Mouse (Mus musculus) myocyte (in vitro differentiated cells): ENCODE results near the gene Tmigd3. TPM values are rescaled to one million over a fixed set of nuclear protein-coding genes. Genes with fewer than 3 reads are reported as not detected.

ENCODE experiments used
- H3K27me3 ChIP-seq: one replicate; pipeline ENCODE4 v1.6.1; 2011; ENCODE audit not compliant: control insufficient read depth, insufficient read depth, insufficient read length
- H3K36me3 ChIP-seq: one replicate; pipeline ENCODE4 v1.6.1; 2011; ENCODE audit not compliant: control insufficient read depth, insufficient read depth
- H3K4me2 ChIP-seq: one replicate; pipeline ENCODE4 v1.6.1; 2011; ENCODE audit warnings: low read depth, control low read depth
- H3K4me3 ChIP-seq: one replicate; pipeline ENCODE4 v1.5.1; 2011; ENCODE audit warnings: mild to moderate bottlenecking, control low read depth, moderate library complexity
- H3K79me2 ChIP-seq: one replicate; pipeline ENCODE4 v1.6.1; 2011; ENCODE audit not compliant: control insufficient read depth, insufficient read depth
- H3ac ChIP-seq: one replicate; pipeline ENCODE4 v1.6.1; 2011; ENCODE audit not compliant: control insufficient read depth, insufficient read length
- CEBPB ChIP-seq: IDR thresholded peaks from 2 replicates; pipeline ENCODE4 v1.6.1; 2011; ENCODE audit warnings: mild to moderate bottlenecking, moderate library complexity; ENCODE audit not compliant: poor library complexity, insufficient read depth, severe bottlenecking
- E2F4 ChIP-seq: IDR thresholded peaks from one replicate; pipeline ENCODE4 v1.6.1; 2011; ENCODE audit warnings: mild to moderate bottlenecking, control low read depth, moderate library complexity; ENCODE audit not compliant: insufficient read depth
- MAX ChIP-seq: IDR thresholded peaks from one replicate; pipeline ENCODE4 v1.6.1; 2011; ENCODE audit warnings: low read depth, mild to moderate bottlenecking, control low read depth
- MYOD1 ChIP-seq, 3 experiments: IDR thresholded peaks; one replicate each; pipeline ENCODE4 v1.6.1; 2011; ENCODE audit warnings: control low read depth in 2 of 3, low read depth in 2 of 3, mild to moderate bottlenecking in 2 of 3, moderate library complexity in 1 of 3; ENCODE audit not compliant: insufficient read length in 2 of 3, control insufficient read depth in 1 of 3
- MYOG ChIP-seq, 3 experiments: IDR thresholded peaks; one replicate each; pipeline ENCODE4 v1.6.1; 2011; ENCODE audit warnings: control low read depth in 2 of 3, low read depth in 2 of 3, mild to moderate bottlenecking in 2 of 3; ENCODE audit not compliant: insufficient read length in 2 of 3, control insufficient read depth in 1 of 3, insufficient read depth in 1 of 3
- POLR2A ChIP-seq: IDR thresholded peaks from one replicate; pipeline ENCODE4 v1.6.1; 2011; ENCODE audit warnings: low read depth, mild to moderate bottlenecking, control low read depth, moderate library complexity; ENCODE audit not compliant: insufficient read length
- POLR2AphosphoS2 ChIP-seq: IDR thresholded peaks from one replicate; pipeline ENCODE4 v1.6.1; 2011; ENCODE audit warnings: low read depth, control low read depth; ENCODE audit not compliant: insufficient read length
- REST ChIP-seq: IDR thresholded peaks from one replicate; pipeline ENCODE4 v1.6.1; 2011; ENCODE audit warnings: mild to moderate bottlenecking, control low read depth, moderate library complexity; ENCODE audit not compliant: insufficient read depth, insufficient read length
- SRF ChIP-seq: IDR thresholded peaks from one replicate; pipeline ENCODE4 v1.6.1; 2011; ENCODE audit warnings: low read depth; ENCODE audit not compliant: control insufficient read depth, insufficient read length
- TCF12 ChIP-seq: IDR thresholded peaks from one replicate; pipeline ENCODE4 v1.6.1; 2011; ENCODE audit warnings: mild to moderate bottlenecking, control low read depth; ENCODE audit not compliant: poor library complexity, insufficient read depth, severe bottlenecking
- TCF3 ChIP-seq: IDR thresholded peaks from one replicate; pipeline ENCODE4 v1.6.1; 2011; ENCODE audit warnings: low read depth, control low read depth; ENCODE audit not compliant: insufficient read length
- USF1 ChIP-seq: IDR thresholded peaks from one replicate; pipeline ENCODE4 v1.6.1; 2011; ENCODE audit warnings: low read depth, mild to moderate bottlenecking, control low read depth, moderate library complexity
- polyA plus RNA-seq: library from polyadenylated mRNA; unstranded; fragments of >200 nt; fragmentation: generic; extraction: Trizol; gene quantifications from one replicate; pipeline ENCODE4 v1.2.1, GENCODE M21; 2012; ENCODE audit warnings: missing spikeins

The Tmigd3 gene
- polyA plus RNA-seq, 1 experiment, result 0.48 TPM

DNA sequence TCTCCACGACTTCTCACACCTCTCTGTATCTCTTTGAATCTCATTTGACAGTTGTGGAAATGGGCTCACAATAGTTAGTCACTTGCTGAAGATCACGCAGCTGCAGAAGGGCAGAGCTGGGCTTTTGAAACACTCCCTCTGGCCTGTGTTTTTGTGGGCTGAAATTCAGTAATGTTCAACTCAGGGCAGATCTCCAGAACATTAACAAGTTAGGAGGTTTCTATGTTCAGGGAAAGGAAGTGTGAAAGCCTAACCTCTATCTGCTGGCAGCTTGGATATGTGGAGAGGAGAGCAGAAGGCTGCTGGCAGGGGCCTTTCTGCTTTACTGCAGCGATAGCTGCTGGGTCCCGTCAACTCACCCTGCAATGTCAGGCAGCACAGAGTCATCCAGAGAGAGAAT lies 19.5 kb downstream of the Tmigd3 start:
- no peak overlapping the region for H3K4me3 ChIP-seq
- H3K36me3 ChIP-seq, result no peaks in the 10 kb centered on the region
- no peak overlapping the region for H3ac ChIP-seq
- no peaks in the 10 kb centered on the region for H3K27me3 ChIP-seq
- H3K4me2 ChIP-seq, result peak overlapping the region; percentile 12
- no peaks in the 10 kb centered on the region for H3K79me2 ChIP-seq
- TF ChIP-seq POLR2A (no peak), TCF3 (no peak), CEBPB (no peak), TCF12 (no peak), REST (no peak), USF1 (no peak), MYOD1 (IDR thresholded peaks at IDR 0.05; ENCODE audit: control insufficient read depth in 1 of 3, insufficient read length in 2 of 3, low read depth in 2 of 3) (no peak), SRF (no peak), MAX (no peak), E2F4 (no peak), POLR2AphosphoS2 (no peak), MYOG (IDR thresholded peaks at IDR 0.05; ENCODE audit: control insufficient read depth in 1 of 3, insufficient read depth in 1 of 3, insufficient read length in 2 of 3, low read depth in 2 of 3) (no peak)

DNA sequence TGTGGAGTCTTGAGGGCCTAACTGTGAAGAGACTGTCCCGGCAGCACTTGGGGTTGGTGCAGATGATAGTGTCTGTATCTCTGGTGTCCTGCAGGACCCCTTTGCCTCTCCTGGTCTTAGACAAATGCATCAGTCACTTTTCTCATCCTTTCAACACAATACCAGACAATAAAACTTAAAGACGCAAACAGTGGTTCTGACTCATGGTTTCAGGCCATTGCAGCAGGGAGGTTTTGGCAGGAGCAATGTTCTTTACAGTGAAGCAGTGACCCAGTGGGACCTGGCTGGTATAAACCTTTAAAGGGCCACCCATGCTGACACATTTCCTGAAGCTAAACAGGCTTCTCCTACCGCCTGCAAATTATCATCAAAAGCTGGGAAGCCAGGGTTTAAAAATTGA lies 20.4 kb downstream of the Tmigd3 start:
- H3ac ChIP-seq, result no peak overlapping the region
- no peak overlapping the region for H3K4me3 ChIP-seq
- H3K27me3 ChIP-seq, result no peaks in the 10 kb centered on the region
- H3K79me2 ChIP-seq, result no peaks in the 10 kb centered on the region
- peak; percentile 78 for TF ChIP-seq CEBPB
- TF ChIP-seq SRF, result no peak
- H3K36me3 ChIP-seq, result no peaks in the 10 kb centered on the region
- H3K4me2 ChIP-seq, result peak overlapping the region; percentile 12

DNA sequence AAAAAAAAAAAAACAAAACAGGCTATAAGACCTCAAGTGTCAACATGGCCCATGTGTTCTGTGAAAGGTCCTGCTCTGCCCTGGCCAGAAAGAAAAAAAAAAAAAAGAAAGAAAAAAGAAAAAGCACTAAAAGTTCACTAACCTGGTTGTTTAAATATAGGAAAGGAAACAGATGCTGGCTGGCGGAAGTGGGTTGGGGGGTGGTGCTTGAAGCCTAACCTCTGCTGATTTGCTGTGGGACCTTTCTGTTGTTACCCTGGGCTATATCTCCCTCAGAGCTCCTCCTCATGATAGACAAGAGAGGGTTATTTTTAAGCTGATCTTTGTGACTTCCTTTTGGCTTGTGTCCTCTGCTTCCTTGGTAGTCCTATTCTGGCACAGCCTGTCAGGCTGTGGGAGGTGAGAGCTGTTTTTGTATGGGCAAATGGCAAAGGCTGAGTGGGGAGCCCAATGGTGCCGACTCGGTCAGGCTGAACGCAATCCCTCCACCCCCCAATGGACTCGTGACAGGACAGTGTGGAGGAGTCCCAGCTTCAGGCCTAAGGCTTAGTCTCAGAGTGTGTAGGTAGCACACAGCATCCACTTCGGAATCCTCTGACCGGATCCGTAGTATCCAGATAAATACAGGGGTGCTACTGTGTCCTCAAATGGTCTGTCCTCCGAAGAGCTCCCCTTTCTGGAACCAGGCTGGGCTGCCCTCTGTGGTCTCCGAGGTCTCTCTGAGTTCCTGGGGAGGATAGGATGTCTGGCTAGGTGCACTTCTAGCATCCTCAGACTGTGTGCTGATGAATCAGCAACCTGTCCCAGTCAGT lies 21.3 kb downstream of the Tmigd3 start:
- TF ChIP-seq CEBPB, result no peak
- no peak for TF ChIP-seq MAX
- TF ChIP-seq USF1, result no peak
- TF ChIP-seq MYOD1 (IDR thresholded peaks at IDR 0.05; ENCODE audit: control insufficient read depth in 1 of 3, insufficient read length in 2 of 3, low read depth in 2 of 3), result no peak
- TF ChIP-seq POLR2A, result no peak
- no peak for TF ChIP-seq E2F4
- no peak for TF ChIP-seq TCF3
- TF ChIP-seq POLR2AphosphoS2, result no peak
- TF ChIP-seq MYOG (IDR thresholded peaks at IDR 0.05; ENCODE audit: control insufficient read depth in 1 of 3, insufficient read depth in 1 of 3, insufficient read length in 2 of 3, low read depth in 2 of 3), result no peak
- no peak for TF ChIP-seq SRF
- H3K27me3 ChIP-seq, result no peaks in the 10 kb centered on the region
- H3K79me2 ChIP-seq, result no peaks in the 10 kb centered on the region
- H3ac ChIP-seq, result no peak overlapping the region
- no peaks in the 10 kb centered on the region for H3K36me3 ChIP-seq
- H3K4me2 ChIP-seq, result peak overlapping the region; percentile 8
- no peak overlapping the region for H3K4me3 ChIP-seq

DNA sequence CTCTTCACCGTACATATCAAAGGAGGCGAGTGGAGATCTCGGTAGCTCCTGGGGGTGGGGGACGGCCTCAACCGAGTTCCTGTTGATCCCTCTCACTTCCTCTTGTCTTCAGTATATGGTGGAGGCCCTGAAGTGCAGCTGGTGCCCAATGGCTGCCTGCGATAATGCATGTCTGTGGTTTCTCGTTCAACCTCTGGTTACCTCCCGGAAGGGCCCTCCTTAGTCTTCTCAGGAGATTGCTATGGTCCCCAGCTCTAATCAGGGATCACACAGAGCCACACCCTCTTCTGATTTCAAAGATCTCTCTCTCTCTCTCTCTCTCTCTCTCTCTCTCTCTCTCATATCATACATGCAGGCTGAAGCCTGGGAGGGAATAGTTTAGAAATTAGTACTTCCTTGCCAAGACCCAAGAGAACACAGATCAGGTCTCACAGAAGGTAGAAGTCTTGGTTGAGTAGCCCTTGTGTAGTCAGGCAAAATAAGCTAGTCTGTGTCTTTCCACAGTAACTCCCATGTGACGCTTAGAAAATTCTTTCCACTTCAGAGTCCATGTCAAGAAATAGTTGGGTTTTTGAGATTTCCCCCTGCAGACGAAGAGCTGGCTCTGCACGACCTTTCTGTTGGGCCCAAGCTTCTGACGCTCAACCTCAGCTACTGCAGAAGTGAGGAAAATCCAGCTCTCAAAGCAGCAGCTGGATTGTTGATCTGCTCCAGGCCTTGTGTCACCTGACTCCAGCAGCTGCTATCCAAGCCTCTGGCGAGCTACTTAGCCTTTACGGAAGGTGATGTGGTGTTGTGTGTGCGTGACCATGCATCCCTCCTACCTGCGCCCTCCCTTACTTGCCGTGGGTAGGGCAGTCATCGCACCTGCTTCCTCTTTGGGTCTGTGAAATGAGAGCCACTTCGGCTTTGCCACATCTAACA lies 22.1 kb downstream of the Tmigd3 start:
- Histone ChIP-seq H3K27me3 (no peaks in the 10 kb centered on the region), H3K4me2 (no peak overlapping the region)

DNA sequence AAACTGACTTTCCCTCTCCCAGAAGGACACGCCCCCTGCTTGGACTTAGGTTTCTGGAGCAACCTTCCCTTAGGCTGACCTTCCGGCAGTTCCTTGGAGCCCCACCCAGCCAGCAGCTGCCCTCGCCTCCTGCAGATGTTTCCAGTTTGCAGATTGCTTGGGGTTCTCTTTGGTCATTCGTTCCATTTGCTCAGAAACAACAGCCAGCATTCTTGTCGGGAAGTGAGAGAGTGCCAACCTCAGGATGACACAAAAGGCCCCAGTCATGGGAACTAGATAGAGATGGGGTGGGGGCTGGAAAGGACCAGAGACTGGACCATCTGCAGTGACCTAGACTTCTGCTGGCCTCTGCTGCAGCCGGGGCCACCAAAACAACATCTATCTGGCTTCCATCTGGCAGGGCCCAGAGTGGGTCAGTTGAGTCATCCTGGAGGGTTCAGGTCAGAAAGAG lies 23.3 kb downstream of the Tmigd3 start:
- TF ChIP-seq USF1, result no peak
- TF ChIP-seq REST, result no peak
- TF ChIP-seq SRF, result no peak
- no peak for TF ChIP-seq CEBPB
- no peak for TF ChIP-seq POLR2AphosphoS2
- no peak for TF ChIP-seq TCF12
- no peak for TF ChIP-seq MYOD1 (IDR thresholded peaks at IDR 0.05; ENCODE audit: control insufficient read depth in 1 of 3, insufficient read length in 2 of 3, low read depth in 2 of 3)
- no peak for TF ChIP-seq POLR2A
- TF ChIP-seq TCF3, result no peak
- no peak for TF ChIP-seq MAX
- TF ChIP-seq E2F4, result no peak
- no peak for TF ChIP-seq MYOG (IDR thresholded peaks at IDR 0.05; ENCODE audit: control insufficient read depth in 1 of 3, insufficient read depth in 1 of 3, insufficient read length in 2 of 3, low read depth in 2 of 3)
- Histone ChIP-seq H3ac (no peak overlapping the region), H3K4me2 (peak overlapping the region; percentile 55), H3K27me3 (no peaks in the 10 kb centered on the region), H3K79me2 (no peaks in the 10 kb centered on the region), H3K4me3 (no peak overlapping the region), H3K36me3 (no peaks in the 10 kb centered on the region)

More for the DNA sequence above, 22.1 kb downstream of the Tmigd3 start:
- Histone ChIP-seq H3ac (no peak overlapping the region), H3K36me3 (no peaks in the 10 kb centered on the region), H3K4me3 (no peak overlapping the region), H3K79me2 (no peaks in the 10 kb centered on the region)
- TF ChIP-seq CEBPB, result no peak
- TF ChIP-seq TCF3, result no peak
- TF ChIP-seq USF1, result no peak
- TF ChIP-seq MYOD1 (IDR thresholded peaks at IDR 0.05; ENCODE audit: control insufficient read depth in 1 of 3, insufficient read length in 2 of 3, low read depth in 2 of 3), result no peak
- no peak for TF ChIP-seq MAX
- TF ChIP-seq REST, result no peak
- TF ChIP-seq SRF, result no peak
